16 mouse cellular contexts compared by ENCODE assay signal in the genomic region with DNA sequence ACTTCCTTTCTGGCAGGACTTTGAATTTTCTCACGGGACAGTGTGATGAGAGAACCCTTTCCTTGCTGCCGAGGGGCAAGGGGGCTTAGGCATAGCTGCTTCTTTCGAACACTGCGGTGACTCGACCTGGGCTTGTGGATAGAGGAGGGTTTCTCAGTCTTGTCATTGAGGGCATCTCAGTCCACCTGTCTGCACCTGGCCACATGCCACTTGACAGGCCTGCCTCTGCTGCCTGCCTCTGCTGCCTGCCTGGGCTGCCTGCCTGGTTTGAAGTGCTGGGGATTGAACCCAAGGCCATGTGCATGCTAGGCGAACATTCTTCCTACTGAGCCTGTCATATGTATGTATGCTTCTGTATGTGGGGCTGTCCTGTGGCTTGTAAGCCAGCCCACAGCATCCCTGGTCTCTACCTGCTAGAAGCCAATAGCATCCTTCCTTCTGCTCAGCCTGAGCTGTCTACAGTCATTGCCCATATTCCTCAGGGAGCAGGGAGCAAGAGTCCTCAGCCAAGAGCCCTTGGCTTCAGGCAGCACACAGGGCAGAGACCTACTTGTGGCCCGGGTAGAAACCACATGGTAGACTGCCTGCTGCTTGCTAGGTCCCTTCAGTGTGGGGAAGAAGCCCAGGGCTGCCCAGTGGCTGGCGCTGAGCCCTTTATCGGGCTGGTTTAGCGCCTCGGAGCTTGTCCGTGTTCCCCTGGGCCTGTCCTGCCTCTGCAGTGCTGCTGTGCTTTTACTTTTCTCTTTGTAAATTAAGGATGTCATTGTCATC. TPM values are rescaled to one million over a fixed set of nuclear protein-coding genes. Genes with fewer than 3 reads are reported as not detected.
DNase-seq lines count a peak whose midpoint lies in the region; ATAC-seq and TF ChIP-seq lines count a peak whose summit lies in the region.
"Had no signal": no experiment of that assay in that cellular context is flagged by ENCODE, and none has a peak within 500 bp of the region (broad histone marks: within the 10 kb centered on the region; RNA-seq: fewer than 3 reads in every experiment).

No protein-coding gene starts in this region.

- H3K27ac ChIP-seq in gastrocnemius, adult 2 months: peak overlapping the region; percentile 38; the same call in 1 of the 2 replicates
- no peak overlapping the region for H3K27ac ChIP-seq in neural tube, embryonic 12.5 days
- no peak overlapping the region; the same call in 1 of the 2 replicates for H3K27ac ChIP-seq in neural tube, embryonic 14.5 days (ENCODE audit: low read depth, low read length)

- H3K4me2 ChIP-seq in neural tube, embryonic 12.5 days (replicated peaks): 0 out of 2 replicates have a peak overlapping the region, but pooled peaks have one; percentile 20
- H3K4me2 ChIP-seq in neural tube, embryonic 14.5 days (ENCODE audit: low read depth, low read length): peak overlapping the region; percentile 6; the same call in 1 of the 2 replicates

- H3K9me3 ChIP-seq in neural tube, embryonic 12.5 days: no peaks in the 10 kb centered on the region
- H3K9me3 ChIP-seq in neural tube, embryonic 14.5 days (ENCODE audit: control insufficient read depth, low read length): no peaks in the 10 kb centered on the region

- DNase-seq in gastrocnemius, adult 2 months: peak; percentile 33
- no peak for DNase-seq in gastrocnemius, postnatal 10 days
- DNase-seq in neural tube, embryonic 10.5 days (ENCODE audit: extremely low spot score, low spot score): no peak
- peak; percentile 57 to 63 for DNase-seq in cerebellum, postnatal 36 days
- DNase-seq in spleen, postnatal 14 days (ENCODE audit: low spot score in 2 of 2): no peak
- DNase-seq: gastrocnemius, postnatal 14 days had no signal

- H3K27me3 ChIP-seq in neural tube, embryonic 12.5 days (replicated peaks): no peaks in the 10 kb centered on the region
- no peaks in the 10 kb centered on the region for H3K27me3 ChIP-seq in neural tube, embryonic 14.5 days (ENCODE audit: control insufficient read depth, insufficient read depth, low read length)
- H3K27me3 ChIP-seq: Patski had no signal

- TF ChIP-seq CTCF in gastrocnemius, adult 2 months (IDR thresholded peaks at IDR 0.05): no peak

- H3K4me3 ChIP-seq in gastrocnemius, adult 2 months: no peak overlapping the region; the same call in 1 of the 2 replicates
- H3K4me3 ChIP-seq in neural tube, embryonic 12.5 days: no peak overlapping the region
- H3K4me3 ChIP-seq in neural tube, embryonic 14.5 days (ENCODE audit: low read depth, low read length): no peak overlapping the region

- no peak overlapping the region for H3K9ac ChIP-seq in neural tube, embryonic 12.5 days
- peak overlapping the region; percentile 5; the same call in 1 of the 2 replicates for H3K9ac ChIP-seq in neural tube, embryonic 14.5 days (replicated peaks; ENCODE audit: low read depth, low read length)

- no peak for ATAC-seq in neural tube, embryonic 12.5 days (ENCODE audit: low FRiP score, low read depth)
- ATAC-seq in neural tube, embryonic 14.5 days (ENCODE audit: low read depth): no peak
- ATAC-seq: Patski had no signal

- intact Hi-C loops in gastrocnemius, adult 2 months (cut with DNase I): no loop called here

- WGBS in neural tube, embryonic 12.5 days: 88% methylated on average over 12 of the region's 12 CpGs
- 87% methylated on average over 12 of the region's 12 CpGs for WGBS in neural tube, embryonic 14.5 days

- H3K36me3 ChIP-seq in neural tube, embryonic 12.5 days: peaks cover 10% of the 10 kb centered on the region
- peaks cover 8% of the 10 kb centered on the region; the same call in 1 of the 2 replicates for H3K36me3 ChIP-seq in neural tube, embryonic 14.5 days (ENCODE audit: control insufficient read depth, insufficient read depth, low read length)

- peaks cover 43% of the 10 kb centered on the region for H3K4me1 ChIP-seq in neural tube, embryonic 12.5 days
- peaks cover 32% of the 10 kb centered on the region for H3K4me1 ChIP-seq in neural tube, embryonic 14.5 days (ENCODE audit: control insufficient read depth, insufficient read depth, low read length)

RNA-seq across cellular contexts. Expression of a gene that starts 4.2 kb away (rescaled TPM):
- total RNA-seq in gastrocnemius, adult 2 months (2021): 10 to 100 TPM; 20.9 to 24.7 TPM
- total RNA-seq in gastrocnemius, postnatal 10 days (2021): 10 to 100 TPM; 23.0 to 25.3 TPM
- 17.6 and 19.4 TPM in 2 replicates for polyA plus RNA-seq in neural tube, embryonic 12.5 days (2016; fragmentation: Nextera tagmentation; extraction: Ambion mirVana)
- polyA plus RNA-seq in neural tube, embryonic 14.5 days (2014; fragmentation: Nextera tagmentation; extraction: Ambion mirVana): 16.3 and 21.2 TPM in 2 replicates

RNA-seq across cellular contexts. Expression of a gene that starts 11.8 kb away (rescaled TPM):
- 10 to 100 TPM; 11.3 to 11.4 TPM for total RNA-seq in gastrocnemius, adult 2 months (2021)
- total RNA-seq in gastrocnemius, postnatal 10 days (2021): 10 to 100 TPM; 16.6 to 18.5 TPM
- 65.4 and 71.0 TPM in 2 replicates for polyA plus RNA-seq in neural tube, embryonic 12.5 days (2016; fragmentation: Nextera tagmentation; extraction: Ambion mirVana)
- 82.9 and 98.3 TPM in 2 replicates for polyA plus RNA-seq in neural tube, embryonic 14.5 days (2014; fragmentation: Nextera tagmentation; extraction: Ambion mirVana)

RNA-seq across cellular contexts. Expression of a gene that starts 18.9 kb away (rescaled TPM):
- not detected for total RNA-seq in gastrocnemius, adult 2 months (2021)
- not detected for total RNA-seq in gastrocnemius, postnatal 10 days (2021)
- not detected in 2 replicates for polyA plus RNA-seq in neural tube, embryonic 12.5 days (2016; fragmentation: Nextera tagmentation; extraction: Ambion mirVana)
- not detected in 2 replicates for polyA plus RNA-seq in neural tube, embryonic 14.5 days (2014; fragmentation: Nextera tagmentation; extraction: Ambion mirVana)
- total RNA-seq: adrenal gland, postnatal 4 days; CH12.LX; common myeloid progenitor, adult 5-6 weeks; gastrocnemius, postnatal 14 days; layer of hippocampus, adult 18-20 months; left cerebral cortex, postnatal 36 days had no signal
- polyA plus RNA-seq: heart, embryonic 14.5 days; kidney, embryonic 14.5 days; Patski had no signal

RNA-seq across cellular contexts. Expression of a gene that starts 19.2 kb away (rescaled TPM):
- total RNA-seq in gastrocnemius, adult 2 months (2021): 100 to 1,000 TPM; 118 to 148 TPM
- 100 to 1,000 TPM; 301 to 324 TPM for total RNA-seq in gastrocnemius, postnatal 10 days (2021)
- 468 and 494 TPM in 2 replicates for polyA plus RNA-seq in neural tube, embryonic 12.5 days (2016; fragmentation: Nextera tagmentation; extraction: Ambion mirVana)
- 553 and 557 TPM in 2 replicates for polyA plus RNA-seq in neural tube, embryonic 14.5 days (2014; fragmentation: Nextera tagmentation; extraction: Ambion mirVana)

RNA-seq across cellular contexts. Expression of a gene that starts 37.3 kb away (rescaled TPM):
- total RNA-seq in gastrocnemius, adult 2 months (2021): under 1 TPM in 1 of 2 experiments, not detected in 1; 0.03 TPM
- total RNA-seq in gastrocnemius, postnatal 10 days (2021): under 1 TPM; 0.23 to 0.31 TPM
- polyA plus RNA-seq in neural tube, embryonic 12.5 days (2016; fragmentation: Nextera tagmentation; extraction: Ambion mirVana): 0.04 and 0.09 TPM in 2 replicates
- 0.08 TPM in 2 replicates for polyA plus RNA-seq in neural tube, embryonic 14.5 days (2014; fragmentation: Nextera tagmentation; extraction: Ambion mirVana)

Comparison
In these comparisons a context has a peak if more than half of its experiments do, and no peak if none do; other contexts are left out.
1. DNase-seq: peak in gastrocnemius, adult 2 months (single experiment) and cerebellum, postnatal 36 days (2 of 2); none in gastrocnemius, postnatal 10 days (single experiment), neural tube, embryonic 10.5 days (single experiment) and spleen, postnatal 14 days (0 of 2).